Mouse (Mus musculus) liver, embryonic 15.5 days (tissue): Measurements from ENCODE around the gene Mycbpap. TPM values are rescaled to one million over a fixed set of nuclear protein-coding genes. Genes with fewer than 3 reads are reported as not detected.

ENCODE experiments used
- ATAC-seq: fragments of 200-750 bp; cut with Nextera tagmentation; 2 replicates; pipeline ENCODE4 v1.8.0; 2017; ENCODE audit warnings: moderate number of reproducible peaks, mild to moderate bottlenecking, moderate library complexity; ENCODE audit not compliant: insufficient read depth
- H3K27ac ChIP-seq: fragments of 300-500 bp; sonication (generic); replicated peaks from 2 replicates; pipeline ENCODE4 v1.5.1; 2015; ENCODE audit warnings: mild to moderate bottlenecking, inconsistent platforms
- H3K27me3 ChIP-seq: fragments of 300-500 bp; sonication (generic); 2 replicates; pipeline ENCODE4 v1.6.1; 2015; ENCODE audit warnings: mild to moderate bottlenecking, inconsistent platforms
- H3K36me3 ChIP-seq: fragments of 300-500 bp; sonication (generic); replicated peaks from 2 replicates; pipeline ENCODE4 v1.6.1; 2015; ENCODE audit warnings: moderate library complexity, mild to moderate bottlenecking, inconsistent platforms
- H3K4me1 ChIP-seq: fragments of 300-500 bp; sonication (generic); replicated peaks from 2 replicates; pipeline ENCODE4 v1.6.1; 2015; ENCODE audit warnings: inconsistent platforms
- H3K4me2 ChIP-seq: fragments of 300-500 bp; sonication (generic); 2 replicates; pipeline ENCODE4 v1.6.1; 2015; ENCODE audit warnings: moderate library complexity, mild to moderate bottlenecking, inconsistent platforms
- H3K4me3 ChIP-seq: fragments of 300-500 bp; sonication (generic); replicated peaks from 2 replicates; pipeline ENCODE4 v1.5.1; 2015; ENCODE audit warnings: mild to moderate bottlenecking, inconsistent platforms
- H3K9ac ChIP-seq: fragments of 300-500 bp; sonication (generic); 2 replicates; pipeline ENCODE4 v1.6.1; 2015; ENCODE audit warnings: moderate library complexity, mild to moderate bottlenecking, inconsistent platforms
- H3K9me3 ChIP-seq: fragments of 300-500 bp; sonication (generic); replicated peaks from 2 replicates; pipeline ENCODE4 v1.6.1; 2016; ENCODE audit warnings: inconsistent platforms
- WGBS: fragments of 180-500 bp; shearing (Covaris S2); methylation state at CpG from one replicate; pipeline ENCODE4 v1.1.7; 2015; ENCODE audit warnings: mixed read lengths; ENCODE audit not compliant: insufficient replicate concordance; 5-methylcytosine and 5-hydroxymethylcytosine counted together
- polyA plus RNA-seq: library from polyadenylated mRNA; unstranded; fragments of >200 nt; fragmentation: Nextera tagmentation; extraction: Ambion mirVana; gene quantifications from 2 replicates; pipeline ENCODE4 v1.2.1, GENCODE M21; 2015

The Mycbpap gene
- polyA plus RNA-seq, 1 experiment from 2014 or later, result not detected

DNA sequence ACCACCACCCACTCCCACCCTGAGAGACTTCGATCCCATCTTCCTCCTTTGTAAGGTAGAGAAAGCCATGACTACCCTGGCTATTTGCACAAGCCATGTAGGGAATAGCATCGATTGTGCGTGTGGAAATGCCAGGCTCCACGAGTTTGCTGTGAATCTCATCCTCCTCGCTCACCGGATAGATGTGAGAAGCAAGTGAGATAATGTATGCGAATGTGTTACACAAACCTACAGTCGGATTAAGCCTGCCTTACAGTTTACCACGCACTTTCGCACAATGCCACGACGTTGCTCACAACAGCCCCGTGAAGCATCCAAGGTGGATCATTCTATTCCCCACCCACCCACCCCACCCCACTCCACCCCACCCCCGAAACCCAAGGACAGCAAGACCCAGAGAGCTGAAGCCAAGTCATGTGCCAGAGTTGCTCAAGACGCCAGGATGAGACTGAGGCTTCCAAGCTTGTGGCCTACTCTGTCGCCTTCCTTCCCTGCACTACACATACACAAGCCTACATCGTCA, 55.1 kb downstream of the Mycbpap start:
- H3K4me2 ChIP-seq, result no peak overlapping the region
- no peak for ATAC-seq
- H3K27ac ChIP-seq, result no peak overlapping the region
- WGBS, result 72% methylated on average over 17 of the region's 17 CpGs
- peaks cover 5% of the 10 kb centered on the region; the same call in 1 of the 2 replicates for H3K4me1 ChIP-seq
- H3K9me3 ChIP-seq, result no peaks in the 10 kb centered on the region
- H3K9ac ChIP-seq, result no peak overlapping the region
- H3K36me3 ChIP-seq, result no peaks in the 10 kb centered on the region
- H3K4me3 ChIP-seq, result no peak overlapping the region
- H3K27me3 ChIP-seq, result peaks cover 66% of the 10 kb centered on the region

DNA sequence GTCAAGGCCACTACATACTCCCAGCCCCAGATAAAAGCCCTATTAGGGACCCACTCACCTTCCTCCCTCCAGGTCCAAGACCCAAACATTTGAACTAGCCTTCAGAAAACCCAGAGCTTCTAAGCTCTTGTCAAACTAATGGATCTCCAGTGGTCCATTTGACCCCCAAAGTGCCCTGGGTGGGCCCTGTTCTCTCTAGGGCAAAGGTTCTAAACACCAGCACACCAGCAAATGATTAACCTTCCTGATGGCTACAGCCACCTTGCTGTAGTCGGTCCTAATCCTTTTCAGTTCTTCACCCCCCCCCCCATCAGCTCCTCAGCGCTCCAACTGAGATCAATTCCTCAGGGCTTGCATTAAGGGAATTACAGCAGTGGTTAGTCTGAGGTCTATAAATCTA, 57.4 kb downstream of the Mycbpap start:
- Histone ChIP-seq H3K27me3 (peaks cover 65% of the 10 kb centered on the region), H3K4me1 (peaks cover 5% of the 10 kb centered on the region; the same call in 1 of the 2 replicates), H3K27ac (no peak overlapping the region), H3K9ac (no peak overlapping the region), H3K36me3 (no peaks in the 10 kb centered on the region), H3K9me3 (no peaks in the 10 kb centered on the region), H3K4me3 (no peak overlapping the region), H3K4me2 (no peak overlapping the region)
- 56% methylated on average over 2 of the region's 2 CpGs for WGBS
- ATAC-seq, result no peak

DNA sequence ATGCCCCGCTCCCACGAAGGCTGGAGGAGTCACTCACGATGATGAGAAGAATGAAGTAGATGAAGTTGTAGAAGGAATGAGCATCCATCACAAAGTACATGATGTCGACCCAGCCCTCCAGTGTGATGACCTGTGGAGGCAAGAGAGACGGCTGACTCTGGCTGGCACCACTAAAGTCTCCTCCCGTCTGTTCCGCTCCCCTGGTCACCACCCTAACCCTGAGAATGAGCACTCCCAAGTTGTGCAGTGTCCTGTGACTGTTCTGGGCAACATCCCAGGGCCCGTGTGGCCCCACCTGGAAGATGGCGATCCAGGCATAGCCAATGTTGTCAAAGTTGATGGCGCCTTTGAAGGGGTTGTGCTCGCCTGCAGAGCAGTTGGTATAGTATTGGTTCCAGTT, 59.7 kb downstream of the Mycbpap start:
- Histone ChIP-seq H3K4me2 (no peak overlapping the region), H3K27ac (no peak overlapping the region), H3K4me3 (no peak overlapping the region), H3K36me3 (no peaks in the 10 kb centered on the region), H3K4me1 (peaks cover 22% of the 10 kb centered on the region), H3K27me3 (peaks cover 49% of the 10 kb centered on the region), H3K9me3 (no peaks in the 10 kb centered on the region), H3K9ac (no peak overlapping the region)
- WGBS, result 75% methylated on average over 11 of the region's 11 CpGs
- no peak for ATAC-seq

DNA sequence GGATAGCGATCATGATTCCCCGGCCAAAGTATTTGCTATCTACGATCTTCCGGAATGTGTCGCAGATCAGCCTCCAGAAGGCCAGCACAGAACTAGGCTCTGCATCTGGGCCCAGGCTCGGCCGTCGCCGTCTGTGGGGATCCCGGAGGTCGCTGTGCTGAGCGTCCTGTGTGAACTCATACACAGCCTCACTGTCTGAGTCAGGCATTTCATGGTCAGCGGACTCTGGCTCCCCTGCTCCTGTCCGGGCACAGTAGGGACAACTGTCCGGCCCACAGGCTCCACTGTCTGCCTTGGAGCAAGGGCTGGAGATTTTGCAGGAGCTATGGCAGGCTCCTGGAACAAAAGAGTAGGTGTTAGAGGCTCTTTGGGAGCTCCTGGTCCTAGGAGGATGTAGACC, 64.5 kb downstream of the Mycbpap start:
- H3K36me3 ChIP-seq, result no peaks in the 10 kb centered on the region
- no peak overlapping the region for H3K4me3 ChIP-seq
- no peak for ATAC-seq
- H3K4me1 ChIP-seq, result peaks cover 46% of the 10 kb centered on the region
- H3K9ac ChIP-seq, result no peak overlapping the region
- H3K27ac ChIP-seq, result peak overlapping the region; percentile 87
- no peaks in the 10 kb centered on the region for H3K9me3 ChIP-seq
- peak overlapping the region; percentile 68 for H3K4me2 ChIP-seq
- WGBS, result 76% methylated on average over 15 of the region's 15 CpGs
- peaks cover 41% of the 10 kb centered on the region for H3K27me3 ChIP-seq

DNA sequence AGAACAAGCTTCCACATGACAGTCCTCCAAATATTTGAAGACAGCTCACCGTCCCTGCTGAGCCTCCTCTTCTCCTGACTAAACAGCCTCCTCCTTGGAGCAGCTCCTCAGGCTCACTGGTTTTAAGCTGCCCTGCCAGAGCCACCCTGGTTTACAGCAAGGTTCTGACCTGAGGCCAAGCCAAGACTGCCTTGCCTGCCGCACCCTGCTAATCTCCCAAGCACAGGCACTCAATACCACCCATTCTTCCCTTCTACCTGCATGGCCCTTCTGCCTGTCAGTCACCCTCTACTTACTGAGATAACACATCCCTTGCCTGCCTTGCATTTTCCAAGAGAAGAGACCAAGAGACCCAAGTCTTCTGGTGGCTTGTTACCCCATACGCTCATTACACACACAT, 65.2 kb downstream of the Mycbpap start:
- H3K27ac ChIP-seq, result peak overlapping the region; percentile 87
- H3K4me3 ChIP-seq, result peak overlapping the region; percentile 55
- peaks cover 38% of the 10 kb centered on the region for H3K27me3 ChIP-seq

DNA sequence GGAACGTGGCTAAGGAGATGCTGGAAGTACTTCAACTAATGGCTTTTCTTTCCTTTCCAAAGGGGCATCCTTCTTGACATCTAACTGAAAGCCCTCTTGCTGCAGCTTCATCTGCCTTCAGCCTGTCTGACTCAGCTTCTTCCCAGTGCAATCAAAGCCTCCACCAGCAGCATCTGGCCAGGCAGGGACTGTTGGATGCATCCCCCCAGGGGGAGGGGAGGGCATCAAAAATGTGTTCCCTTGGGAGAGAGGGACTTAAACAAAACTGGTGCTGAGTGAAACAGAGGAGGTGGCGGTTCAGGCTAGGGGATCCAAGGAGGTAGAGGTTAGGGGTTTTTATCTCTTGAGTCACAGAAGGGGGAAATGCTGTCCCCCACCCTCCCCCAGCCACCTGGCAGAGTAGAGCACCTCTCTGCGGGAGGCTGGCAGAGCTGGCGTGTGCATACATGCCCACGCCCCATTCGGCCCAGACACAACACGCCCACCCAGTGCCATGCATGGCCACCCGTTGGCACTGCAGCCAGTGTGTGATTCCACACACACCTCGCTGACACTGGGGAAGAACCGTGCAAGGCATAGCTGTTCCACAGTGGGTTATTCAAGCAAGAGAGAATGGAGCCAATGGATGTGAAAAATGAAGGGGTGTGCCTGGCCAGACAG, 66.3 kb downstream of the Mycbpap start:
- Histone ChIP-seq H3K9me3 (no peaks in the 10 kb centered on the region), H3K9ac (peak overlapping the region; percentile 56; the same call in 1 of the 2 replicates), H3K4me1 (peaks cover 46% of the 10 kb centered on the region), H3K4me2 (peak overlapping the region; percentile 68), H3K27me3 (peaks cover 37% of the 10 kb centered on the region), H3K4me3 (peak overlapping the region; percentile 55), H3K27ac (peak overlapping the region; percentile 87), H3K36me3 (no peaks in the 10 kb centered on the region)
- 45% methylated on average over 10 of the region's 10 CpGs for WGBS
- peak; percentile 53 for ATAC-seq

More for the DNA sequence above, 65.2 kb downstream of the Mycbpap start:
- H3K4me2 ChIP-seq, result peak overlapping the region; percentile 68
- H3K9ac ChIP-seq, result peak overlapping the region; percentile 56; the same call in 1 of the 2 replicates
- peaks cover 46% of the 10 kb centered on the region for H3K4me1 ChIP-seq
- no peaks in the 10 kb centered on the region for H3K36me3 ChIP-seq
- WGBS, result 33% methylated on average over 3 of the region's 3 CpGs
- peak; percentile 95 for ATAC-seq
- H3K9me3 ChIP-seq, result no peaks in the 10 kb centered on the region

DNA sequence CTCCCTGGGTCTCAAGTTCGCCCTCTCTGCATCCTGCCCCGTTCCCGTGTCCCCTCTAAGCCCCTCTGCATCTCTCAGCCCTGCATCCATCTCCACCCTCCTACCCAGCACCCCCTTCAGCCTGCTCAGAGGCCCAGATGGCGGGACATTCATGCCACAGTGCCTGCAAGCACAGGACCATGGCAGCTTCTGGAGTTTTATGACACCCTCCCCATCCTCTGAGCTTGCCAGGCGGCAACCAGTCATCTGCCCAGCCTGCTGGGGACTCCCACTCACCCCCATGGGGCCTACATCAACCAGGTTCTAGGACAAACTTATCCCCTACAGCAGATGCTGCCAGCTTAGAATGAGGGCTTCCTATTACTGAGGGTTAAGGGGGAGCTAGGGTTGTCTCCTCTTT, 66.8 kb downstream of the Mycbpap start:
- no peaks in the 10 kb centered on the region for H3K36me3 ChIP-seq
- no peak for ATAC-seq
- H3K27me3 ChIP-seq, result peaks cover 36% of the 10 kb centered on the region
- peak overlapping the region; percentile 56; the same call in 1 of the 2 replicates for H3K9ac ChIP-seq
- H3K4me1 ChIP-seq, result peaks cover 46% of the 10 kb centered on the region
- 46% methylated on average over 5 of the region's 5 CpGs for WGBS
- peak overlapping the region; percentile 68 for H3K4me2 ChIP-seq
- H3K27ac ChIP-seq, result peak overlapping the region; percentile 87; the same call in 1 of the 2 replicates
- peak overlapping the region; percentile 55 for H3K4me3 ChIP-seq
- H3K9me3 ChIP-seq, result no peaks in the 10 kb centered on the region

Other genes with a start within 250 kb of the Mycbpap start
- gene Gm21885, start 239.9 kb downstream of the Mycbpap start, polyA plus RNA-seq, result 0.15 TPM in 1 of 2 replicates, not detected in the other
- gene Luc7l3, start 199.8 kb downstream of the Mycbpap start, polyA plus RNA-seq, result 35.5 and 36.8 TPM in 2 replicates
- gene Ankrd40, start 193.7 kb downstream of the Mycbpap start, polyA plus RNA-seq, result 7.4 and 9.0 TPM in 2 replicates
- 8.4 TPM in 2 replicates for gene Abcc3, start 128.7 kb downstream of the Mycbpap start, polyA plus RNA-seq
- gene Cacna1g, start 47.5 kb downstream of the Mycbpap start, polyA plus RNA-seq, result 2.3 and 2.7 TPM in 2 replicates
- gene Spata20, start 35.6 kb downstream of the Mycbpap start, polyA plus RNA-seq, result not detected in 2 replicates
- 0.09 and 0.15 TPM in 2 replicates for gene Epn3, start 21.8 kb downstream of the Mycbpap start, polyA plus RNA-seq
- 1.0 and 1.1 TPM in 2 replicates for gene Rsad1, start 27.5 kb upstream of the Mycbpap start, polyA plus RNA-seq
- gene Chad, start 43.3 kb upstream of the Mycbpap start, polyA plus RNA-seq, result 0.22 and 0.38 TPM in 2 replicates
- 1.3 and 1.4 TPM in 2 replicates for gene Acsf2, start 80.1 kb upstream of the Mycbpap start, polyA plus RNA-seq
- gene Lrrc59, start 108.0 kb upstream of the Mycbpap start, polyA plus RNA-seq, result 91.3 and 93.2 TPM in 2 replicates
- 54.7 and 59.9 TPM in 2 replicates for gene Mrpl27, start 132.0 kb upstream of the Mycbpap start, polyA plus RNA-seq
- 11.0 and 13.6 TPM in 2 replicates for gene Eme1, start 132.2 kb upstream of the Mycbpap start, polyA plus RNA-seq
- 2.8 and 3.7 TPM in 2 replicates for gene Xylt2, start 155.8 kb upstream of the Mycbpap start, polyA plus RNA-seq
- gene Gm11541, start 182.8 kb upstream of the Mycbpap start, polyA plus RNA-seq, result not detected in 2 replicates
- gene Cdc34b, start 220.0 kb upstream of the Mycbpap start, polyA plus RNA-seq, result not detected in 2 replicates